Mouse (Mus musculus) yolk sac, embryonic 10.5 days (tissue): ENCODE data around the gene Zbtb12.

Experiments used
- DNase-seq: peaks from one replicate; pipeline ENCODE4 v3.0.0-alpha.2; 2017; ENCODE audit warnings: low spot score

Gene Zbtb12

GRCm38 (mm10) chr17:34902895-34903294 is 23.6 kb downstream of the Zbtb12 start:
- peak; percentile 76 for DNase-seq

- DNase-seq, result no peak
Observed at GRCm38 (mm10) chr17:34910982-34911381, 31.7 kb downstream of the Zbtb12 start.

GRCm38 (mm10) chr17:34911945-34912351 is 32.7 kb downstream of the Zbtb12 start:
- peak; percentile 81 for DNase-seq

GRCm38 (mm10) chr17:34913930-34914665 is 34.8 kb downstream of the Zbtb12 start, which contains the start of gene Slc44a4:
Slc44a4 (plus strand) TSS chr17:34914466.
- peak; percentile 68 for DNase-seq

- peak; percentile 84 for DNase-seq
Observed at GRCm38 (mm10) chr17:34915410-34915831, 36.1 kb downstream of the Zbtb12 start.

- DNase-seq, result no peak
Observed at GRCm38 (mm10) chr17:34916316-34916715, 37.0 kb downstream of the Zbtb12 start.

GRCm38 (mm10) chr17:34917188-34917587 is 37.9 kb downstream of the Zbtb12 start:
- DNase-seq, result no peak

- DNase-seq, result no peak
Observed at GRCm38 (mm10) chr17:34922939-34923338, 43.7 kb downstream of the Zbtb12 start.

GRCm38 (mm10) chr17:34924258-34924657 is 45.0 kb downstream of the Zbtb12 start:
- DNase-seq, result no peak

GRCm38 (mm10) chr17:34927306-34928019 is 48.2 kb downstream of the Zbtb12 start:
- no peak for DNase-seq

GRCm38 (mm10) chr17:34928841-34929240 is 49.6 kb downstream of the Zbtb12 start:
- DNase-seq, result no peak

GRCm38 (mm10) chr17:34931061-34931734 is 51.9 kb downstream of the Zbtb12 start, which contains the start of gene Neu1:
Neu1 (plus strand) TSS chr17:34931253.
- DNase-seq, result peak; percentile 98

GRCm38 (mm10) chr17:34931735-34932098 is 52.4 kb downstream of the Zbtb12 start:
- DNase-seq, result no peak

GRCm38 (mm10) chr17:34932287-34932686 is 53.0 kb downstream of the Zbtb12 start:
- no peak for DNase-seq

- no peak for DNase-seq
Observed at GRCm38 (mm10) chr17:34934031-34934430, 54.7 kb downstream of the Zbtb12 start.

GRCm38 (mm10) chr17:34934830-34935229 is 55.5 kb downstream of the Zbtb12 start:
- DNase-seq, result no peak

- no peak for DNase-seq
Observed at GRCm38 (mm10) chr17:34937960-34938505, 58.8 kb downstream of the Zbtb12 start.

GRCm38 (mm10) chr17:34941344-34942041 is 62.2 kb downstream of the Zbtb12 start:
- DNase-seq, result no peak

- no peak for DNase-seq
Observed at GRCm38 (mm10) chr17:34943128-34943815, 64.0 kb downstream of the Zbtb12 start.

- DNase-seq, result no peak
Observed at GRCm38 (mm10) chr17:34944362-34944761, 65.1 kb downstream of the Zbtb12 start.
